Mouse (Mus musculus) kidney, adult 2 months (tissue): ENCODE data around the gene Enc1.

ENCODE experiments used
- CTCF ChIP-seq: fragments of 200-500 bp; conservative IDR thresholded peaks from 2 replicates; pipeline ENCODE4 v1.5.1; 2011; ENCODE audit warnings: low read depth, mild to moderate bottlenecking, control low read depth, low read length, moderate library complexity, mixed read lengths; ENCODE audit not compliant: insufficient read depth, insufficient read length
- POLR2A ChIP-seq: fragments of 200-500 bp; IDR thresholded peaks from one replicate; pipeline ENCODE4 v1.6.1; 2011; ENCODE audit warnings: low read depth, low read length, control low read depth

DNA sequence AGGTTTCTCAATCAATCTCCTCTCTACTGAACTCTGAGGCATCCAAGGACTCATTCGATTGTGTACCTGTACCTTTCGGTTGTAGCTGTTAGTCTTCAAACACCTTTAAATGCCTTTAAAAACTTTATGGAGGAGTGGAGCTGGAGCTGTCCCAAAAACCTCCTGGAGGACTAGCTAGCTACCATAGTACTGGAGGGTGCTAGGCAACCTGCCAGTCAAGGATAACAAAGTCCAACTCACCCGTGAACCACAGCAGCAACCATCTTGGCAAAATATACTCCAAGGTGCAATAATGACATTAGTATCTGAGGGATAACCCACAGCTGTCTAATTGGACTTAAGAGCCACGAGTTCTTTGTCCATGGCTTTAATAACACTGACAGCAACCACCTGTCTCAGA is 39.0 kb upstream of the Enc1 start:
- TF ChIP-seq POLR2A = no peak
- TF ChIP-seq CTCF = no peak
